Mouse (Mus musculus): ENCODE measurements at regions not wholly inside any gene's neighbourhood (a gene's known extent, or its start where the extent isn't known, plus 50 kb on each side); places are given as distances from the start of the nearest gene placed in this dataset.

DNA sequence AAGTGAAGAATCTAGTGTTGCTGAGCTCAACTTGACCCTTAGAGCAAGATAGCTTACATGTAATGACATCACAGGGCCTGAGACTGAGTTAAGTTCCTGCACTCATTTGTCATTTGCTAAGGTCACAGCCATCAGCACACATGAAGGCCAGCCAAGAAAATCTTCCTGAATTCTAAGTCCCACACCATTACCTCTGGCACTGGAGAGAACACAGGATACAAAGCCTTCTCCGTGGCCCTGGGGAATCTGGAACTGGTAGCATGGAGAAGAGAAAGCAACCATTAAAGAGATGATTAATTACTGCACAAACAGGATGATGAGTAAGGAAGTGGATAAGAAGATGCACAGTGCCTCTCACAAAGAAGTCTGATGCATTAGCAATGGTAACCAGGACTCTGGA is 232.0 kb downstream of the Wdr72 start:
- no peak for DNase-seq (ENCODE audit: low spot score)

GRCm38 (mm10) chr9:74345027-74345426 is 234.9 kb downstream of the Wdr72 start:
- no peak for DNase-seq (ENCODE audit: low spot score)

- no peak for DNase-seq (ENCODE audit: low spot score)
These were observed 238.6 kb downstream of the Wdr72 start for GRCm38 (mm10) chr9:74348776-74349175.

- no peak for DNase-seq (ENCODE audit: low spot score)
These were observed 255.8 kb downstream of the Wdr72 start for GRCm38 (mm10) chr9:74365930-74366438.

- DNase-seq (ENCODE audit: low spot score), result no peak
These were observed 266.0 kb downstream of the Wdr72 start for GRCm38 (mm10) chr9:74376191-74376590.

DNA sequence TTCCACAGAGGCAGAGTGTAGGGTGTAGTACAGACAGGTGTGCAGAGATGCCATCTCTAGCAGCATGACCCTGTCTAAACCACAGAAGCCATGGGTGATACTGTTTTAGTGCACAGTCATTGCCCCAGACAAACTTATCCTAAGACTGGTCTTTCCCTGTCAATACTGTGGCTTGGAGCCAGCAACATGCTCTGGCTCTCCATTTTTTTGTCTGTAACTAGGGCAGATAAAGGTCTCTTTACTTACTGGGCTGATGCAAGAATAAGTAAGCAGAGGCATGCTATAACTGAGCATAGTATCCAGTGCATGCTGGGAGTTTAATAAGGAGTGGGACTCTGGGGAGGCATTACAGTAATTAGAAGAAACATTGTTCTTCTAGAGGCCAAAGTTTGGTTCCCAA is 267.0 kb downstream of the Wdr72 start:
- no peak for DNase-seq (ENCODE audit: low spot score)

DNA sequence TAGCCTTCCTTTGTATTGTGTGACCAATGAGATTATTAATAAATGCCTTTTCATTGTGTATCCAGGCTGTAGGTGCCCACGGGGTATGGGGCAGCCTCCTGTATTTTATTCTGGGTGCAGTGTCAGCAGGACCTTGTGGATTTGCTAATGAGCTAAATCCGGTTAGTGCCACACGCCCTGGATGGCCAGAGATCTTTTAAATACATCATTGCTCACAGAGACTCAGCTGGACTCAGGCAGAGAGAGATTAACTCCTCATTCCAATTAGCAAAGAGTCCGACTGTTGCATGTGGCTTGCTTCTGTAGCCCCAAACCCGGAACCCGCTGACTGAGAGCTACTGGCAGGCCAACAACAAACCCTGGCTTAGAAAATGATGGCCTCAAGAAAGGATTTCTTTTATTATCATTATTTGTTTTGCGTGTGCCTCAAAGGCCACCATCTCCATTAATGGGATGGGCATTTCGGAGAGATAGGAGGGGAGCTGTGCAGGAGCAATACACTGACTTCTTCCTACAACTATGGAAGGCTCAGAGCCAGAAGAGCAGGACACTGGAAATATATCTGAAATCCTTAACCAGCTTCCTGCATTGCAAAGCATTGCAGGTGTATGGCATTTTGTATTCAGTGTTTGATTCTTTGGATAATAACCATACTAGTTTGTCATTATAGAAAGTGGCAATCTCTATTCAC is 274.2 kb downstream of the Wdr72 start:
- no peak for DNase-seq (ENCODE audit: low spot score)

- no peak for DNase-seq (ENCODE audit: low spot score)
These were observed 315.4 kb downstream of the Wdr72 start for GRCm38 (mm10) chr9:74425594-74425993.

- no peak for DNase-seq (ENCODE audit: low spot score)
These were observed 339.8 kb downstream of the Wdr72 start for GRCm38 (mm10) chr9:74449981-74450380.

DNA sequence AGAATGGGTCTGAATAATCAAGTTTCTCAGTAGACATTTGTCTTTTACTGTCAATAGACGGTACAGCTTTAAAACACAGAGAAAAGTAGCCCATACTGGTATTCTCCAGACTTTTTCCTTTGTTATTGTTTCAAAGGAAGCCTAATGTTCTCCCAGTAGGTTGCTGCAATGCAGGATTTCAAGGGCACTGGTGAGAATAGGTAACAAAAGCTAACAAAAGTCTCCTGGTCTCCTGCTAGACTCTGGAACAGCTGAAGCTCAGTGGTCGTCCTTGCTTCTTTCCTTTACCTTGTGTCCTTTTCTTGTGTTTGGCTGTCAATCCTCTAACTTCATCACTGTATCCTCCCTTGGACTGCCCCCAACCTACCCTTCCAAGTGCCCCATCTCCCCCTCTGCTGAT is 350.9 kb downstream of the Wdr72 start:
- DNase-seq (ENCODE audit: low spot score), result no peak

DNA sequence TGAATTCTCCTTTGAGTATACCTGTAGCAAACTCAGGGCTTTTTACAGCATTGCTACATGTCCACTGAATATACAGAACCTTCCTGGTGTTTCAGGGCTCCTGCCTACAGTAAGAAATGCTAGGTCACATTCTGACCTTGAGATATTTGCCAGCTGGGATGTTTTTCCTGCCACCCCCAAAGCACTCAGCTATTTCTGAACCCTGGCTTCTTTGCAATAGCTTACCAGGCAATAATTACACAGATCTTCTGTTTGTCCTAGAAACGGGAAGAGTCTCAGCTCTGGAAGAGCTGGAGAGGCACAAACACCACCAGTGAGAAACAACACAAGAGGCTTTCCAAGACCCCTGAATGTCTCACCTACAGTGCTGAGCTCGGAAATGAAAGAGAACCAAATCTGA is 366.7 kb downstream of the Wdr72 start:
- DNase-seq (ENCODE audit: low spot score), result no peak

GRCm38 (mm10) chr9:74479273-74479672 is 369.1 kb downstream of the Wdr72 start:
- no peak for DNase-seq (ENCODE audit: low spot score)

- DNase-seq (ENCODE audit: low spot score), result no peak
These were observed 347.8 kb upstream of the Onecut1 start for GRCm38 (mm10) chr9:74513887-74514286.

- no peak for DNase-seq (ENCODE audit: low spot score)
These were observed 333.2 kb upstream of the Onecut1 start for GRCm38 (mm10) chr9:74528550-74528949.

DNA sequence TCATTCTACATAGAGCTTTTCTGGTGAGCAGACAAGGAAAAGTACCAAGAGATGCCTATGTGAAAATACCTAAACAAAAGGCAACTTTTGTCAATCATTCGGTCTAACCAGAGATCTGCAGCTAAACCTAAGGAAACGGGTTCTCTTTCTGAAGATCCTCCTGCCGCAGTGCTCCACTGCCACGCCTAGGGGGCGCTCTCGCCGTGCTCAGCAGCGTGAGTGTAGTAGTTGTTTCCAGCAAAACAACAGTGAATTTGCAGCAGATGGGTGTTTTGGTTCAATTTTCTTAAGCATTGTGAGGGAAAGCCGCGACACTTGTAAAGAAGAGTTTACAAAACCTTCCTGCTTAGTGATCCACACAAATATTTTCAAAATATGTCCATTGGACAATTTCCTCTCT is 331.4 kb upstream of the Onecut1 start:
- peak; percentile 74 for DNase-seq (ENCODE audit: low spot score)

DNA sequence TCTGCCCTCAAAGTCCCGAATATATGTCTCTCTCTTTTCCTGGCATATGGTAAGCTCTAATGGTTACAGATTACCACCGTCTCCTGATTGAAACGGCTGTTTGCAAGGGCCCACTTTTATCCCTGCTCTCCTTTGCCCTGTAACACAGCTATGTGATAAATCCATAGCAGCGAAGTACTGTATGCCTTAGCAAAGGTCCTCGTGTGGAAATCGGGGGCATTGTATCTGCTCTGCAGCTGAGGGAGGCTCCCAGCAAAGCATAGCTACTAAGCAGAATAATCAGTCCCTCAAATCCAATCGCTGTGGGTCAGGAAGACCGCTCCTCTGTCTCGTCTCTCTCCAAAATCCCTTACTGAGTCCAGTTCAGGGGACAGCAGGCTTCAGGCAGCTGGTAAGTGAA is 331.0 kb upstream of the Onecut1 start:
- no peak for DNase-seq (ENCODE audit: low spot score)

DNA sequence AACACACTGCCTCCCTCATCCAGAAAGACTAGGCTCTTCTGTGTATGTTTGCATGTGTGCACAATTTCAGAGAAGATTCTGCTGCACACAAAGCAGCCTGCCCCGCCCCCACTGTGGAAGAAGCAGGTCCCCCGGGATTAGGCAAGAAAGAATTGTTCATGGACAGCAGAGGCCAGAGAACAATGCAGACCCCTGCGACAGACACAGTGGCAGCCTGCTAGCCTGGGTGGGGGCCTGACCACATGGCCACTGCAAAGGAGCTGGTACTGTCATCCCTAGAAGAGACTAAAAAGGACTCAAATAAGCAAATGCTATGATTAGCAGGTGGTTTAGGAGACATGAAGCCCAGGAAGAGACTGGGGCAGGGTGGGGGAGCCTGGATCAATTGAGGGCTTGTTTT is 329.7 kb upstream of the Onecut1 start:
- DNase-seq (ENCODE audit: low spot score), result no peak

- DNase-seq (ENCODE audit: low spot score), result no peak
These were observed 326.7 kb upstream of the Onecut1 start for GRCm38 (mm10) chr9:74534976-74535375.

GRCm38 (mm10) chr9:74556116-74556515 is 305.6 kb upstream of the Onecut1 start:
- DNase-seq (ENCODE audit: low spot score), result no peak

GRCm38 (mm10) chr9:74592757-74593156 is 269.0 kb upstream of the Onecut1 start:
- no peak for DNase-seq (ENCODE audit: low spot score)

- DNase-seq (ENCODE audit: low spot score), result no peak
These were observed 267.8 kb upstream of the Onecut1 start for GRCm38 (mm10) chr9:74593970-74594369.

DNA sequence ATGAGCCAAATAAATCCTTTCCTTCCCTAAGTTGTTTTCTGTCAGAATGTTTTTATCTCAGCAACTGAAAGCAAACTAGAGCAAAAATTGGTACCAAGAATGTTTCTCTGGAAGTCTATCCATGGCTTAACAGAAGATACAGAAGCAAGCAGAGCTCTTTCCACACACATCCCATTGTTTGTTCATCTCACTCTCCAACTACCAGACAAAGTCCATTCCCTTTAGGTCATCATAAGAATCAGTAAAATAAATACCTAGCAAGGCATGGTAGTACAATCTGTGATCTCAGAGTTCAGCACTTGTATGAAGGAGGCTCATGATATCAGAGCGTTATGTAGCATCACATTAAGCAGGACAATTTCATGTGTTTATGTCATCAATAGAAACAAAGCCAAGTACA is 257.3 kb upstream of the Onecut1 start:
- DNase-seq (ENCODE audit: low spot score), result no peak

GRCm38 (mm10) chr9:74621957-74622356 is 239.8 kb upstream of the Onecut1 start:
- DNase-seq (ENCODE audit: low spot score), result no peak

GRCm38 (mm10) chr9:74645394-74645793 is 216.3 kb upstream of the Onecut1 start:
- no peak for DNase-seq (ENCODE audit: low spot score)

Data from layer of hippocampus, adult 11-12 months (tissue).